In the genomic region with DNA sequence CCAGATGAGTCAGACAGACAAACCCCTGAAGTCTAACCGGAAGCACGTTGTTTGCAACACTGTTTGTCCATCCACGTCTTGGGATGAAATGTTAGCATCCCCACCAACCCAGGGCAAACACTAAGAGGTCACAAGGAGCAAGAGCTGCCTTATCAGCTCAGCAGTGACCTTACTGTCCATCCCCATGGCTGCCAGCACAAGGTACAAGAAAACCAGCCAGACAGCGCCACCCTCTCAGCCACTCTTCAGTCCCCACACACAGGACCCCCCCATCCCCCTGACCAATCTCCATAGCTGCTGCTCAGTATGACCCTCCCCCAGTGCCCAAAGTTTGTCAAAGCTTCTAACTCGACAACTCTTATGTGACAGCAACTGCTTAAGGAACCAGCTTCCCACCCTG, we compare ENCODE assay signal across 39 mouse cellular contexts. TPM values are rescaled to one million over a fixed set of nuclear protein-coding genes. Genes with fewer than 3 reads are reported as not detected.
"Had no signal": no experiment of that assay in that cellular context is flagged by ENCODE, and none has a peak within 500 bp of the region (broad histone marks: within the 10 kb centered on the region; RNA-seq: fewer than 3 reads in every experiment).

No protein-coding gene starts in this region.

- H3K4me1 ChIP-seq: kidney, embryonic 15.5 days; liver, embryonic 13.5 days had no signal

- H3K9ac ChIP-seq: heart, embryonic 13.5 days; heart, embryonic 15.5 days; hindbrain, embryonic 12.5 days; hindbrain, embryonic 15.5 days; kidney, embryonic 15.5 days; limb, embryonic 12.5 days; liver, embryonic 13.5 days; liver, embryonic 15.5 days; liver, postnatal 0 days had no signal

- H3K4me3 ChIP-seq: gastrocnemius, adult 2 months; heart, adult 2 months; heart, embryonic 13.5 days; heart, embryonic 15.5 days; hindbrain, embryonic 10.5 days; hindbrain, embryonic 12.5 days; hindbrain, embryonic 15.5 days; kidney, embryonic 15.5 days; limb, embryonic 12.5 days; liver, embryonic 13.5 days; liver, embryonic 15.5 days had no signal

- H3K9me3 ChIP-seq: heart, embryonic 13.5 days; heart, embryonic 15.5 days; hindbrain, embryonic 10.5 days; hindbrain, embryonic 12.5 days; hindbrain, embryonic 15.5 days; kidney, embryonic 15.5 days; limb, embryonic 12.5 days; liver, embryonic 13.5 days; liver, embryonic 15.5 days had no signal

- ATAC-seq: hindbrain, postnatal 0 days; intestine, embryonic 16.5 days; liver, postnatal 0 days had no signal

- H3K27ac ChIP-seq: gastrocnemius, adult 2 months; heart, adult 2 months; heart, embryonic 13.5 days; heart, embryonic 15.5 days; hindbrain, embryonic 10.5 days; hindbrain, embryonic 12.5 days; hindbrain, embryonic 15.5 days; hindbrain, postnatal 0 days; kidney, embryonic 15.5 days; kidney, postnatal 0 days; limb, embryonic 12.5 days; liver, embryonic 13.5 days; liver, embryonic 15.5 days had no signal

- H3K27me3 ChIP-seq: heart, embryonic 13.5 days; heart, embryonic 15.5 days; kidney, embryonic 15.5 days; limb, embryonic 12.5 days; liver, embryonic 13.5 days; liver, embryonic 15.5 days had no signal

- DNase-seq: gastrocnemius, adult 2 months; gastrocnemius, postnatal 10 days; gastrocnemius, postnatal 25 days; heart, adult 2 months; heart, postnatal 14 days; heart, postnatal 4 days; kidney, adult 11 months; kidney, adult 2 months; kidney, adult 9 months; kidney, postnatal 14 days; kidney, postnatal 36 days; layer of hippocampus, adult 9-11 months; layer of hippocampus, postnatal 36 days; left cerebral cortex, postnatal 4 days; liver; liver, embryonic 13.5 days; liver, postnatal 0 days had no signal

- H3K4me2 ChIP-seq: heart, embryonic 11.5 days; heart, embryonic 13.5 days; heart, embryonic 15.5 days; hindbrain, embryonic 12.5 days; hindbrain, embryonic 15.5 days; kidney, embryonic 15.5 days; limb, embryonic 12.5 days; liver, embryonic 11.5 days; liver, embryonic 13.5 days; liver, embryonic 15.5 days had no signal

RNA-seq across cellular contexts. Expression of a gene that starts 34.6 kb away (rescaled TPM):
- total RNA-seq: gastrocnemius, adult 2 months; gastrocnemius, postnatal 10 days; gastrocnemius, postnatal 25 days; gastrocnemius, postnatal 4 days; granulocyte monocyte progenitor cell, adult 5-6 weeks; heart, adult 2 months; heart, postnatal 14 days; heart, postnatal 4 days; layer of hippocampus, adult 18-20 months; layer of hippocampus, adult 8-10 months; layer of hippocampus, postnatal 14 days; layer of hippocampus, postnatal 36 days; left cerebral cortex, adult 18-20 months; left cerebral cortex, postnatal 25 days had no signal
- polyA plus RNA-seq: heart, adult 2 months; heart, embryonic 15.5 days; heart, postnatal 0 days had no signal

RNA-seq across cellular contexts. Expression of a gene that starts 41.3 kb away (rescaled TPM):
- total RNA-seq: gastrocnemius, adult 2 months; gastrocnemius, postnatal 10 days; gastrocnemius, postnatal 25 days; granulocyte monocyte progenitor cell, adult 5-6 weeks; heart, adult 2 months; heart, postnatal 14 days; heart, postnatal 4 days; hindbrain, postnatal 0 days; layer of hippocampus, adult 18-20 months; layer of hippocampus, adult 8-10 months; layer of hippocampus, postnatal 14 days; layer of hippocampus, postnatal 36 days; left cerebral cortex, postnatal 25 days; left cerebral cortex, postnatal 4 days had no signal
- polyA plus RNA-seq: heart, adult 2 months; heart, embryonic 11.5 days; heart, embryonic 13.5 days; heart, embryonic 15.5 days; heart, postnatal 0 days; hindbrain, postnatal 0 days; intestine, embryonic 14.5 days had no signal
